Mouse (Mus musculus) ES-Bruce4 (cell line): ENCODE measurements around the gene P2ry14.

Experiments
- CTCF ChIP-seq: IDR thresholded peaks from one replicate; pipeline ENCODE4 v1.8.1; 2011; ENCODE audit warnings: low read depth, low read length
- POLR2A ChIP-seq: IDR thresholded peaks from one replicate; pipeline ENCODE4 v1.8.1; 2011; ENCODE audit warnings: low read length; ENCODE audit not compliant: insufficient read depth

DNA sequence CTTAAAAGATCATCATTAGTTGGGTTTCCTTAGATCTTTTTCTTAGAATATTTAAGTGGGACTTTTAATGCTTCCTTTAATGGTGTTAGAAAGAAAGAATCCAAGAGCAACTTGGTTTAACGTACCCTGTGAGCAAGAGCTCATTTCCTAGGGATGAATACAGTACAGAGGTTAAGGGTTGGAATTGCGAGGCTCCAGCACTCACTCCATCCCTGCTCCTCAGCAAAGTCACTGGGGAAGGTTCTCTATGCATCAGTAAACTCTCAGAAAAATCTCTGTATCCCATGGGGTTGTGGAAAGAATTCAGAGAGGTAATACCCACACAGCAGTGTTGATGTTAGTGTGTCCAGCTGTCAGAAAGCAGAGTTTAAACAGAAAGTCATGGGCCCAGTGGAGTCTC lies 13.3 kb downstream of the P2ry14 start:
- TF ChIP-seq CTCF (no peak), POLR2A (no peak)
